Mouse (Mus musculus): ENCODE measurements around the gene Rps15a. TPM values are rescaled to one million over a fixed set of nuclear protein-coding genes. Genes with fewer than 3 reads are reported as not detected.

The Rps15a gene
- total RNA-seq (2023; ENCODE audit: inconsistent age): 2,523 to 2,648 TPM (median 2,559 TPM) in 4 replicates

DNA sequence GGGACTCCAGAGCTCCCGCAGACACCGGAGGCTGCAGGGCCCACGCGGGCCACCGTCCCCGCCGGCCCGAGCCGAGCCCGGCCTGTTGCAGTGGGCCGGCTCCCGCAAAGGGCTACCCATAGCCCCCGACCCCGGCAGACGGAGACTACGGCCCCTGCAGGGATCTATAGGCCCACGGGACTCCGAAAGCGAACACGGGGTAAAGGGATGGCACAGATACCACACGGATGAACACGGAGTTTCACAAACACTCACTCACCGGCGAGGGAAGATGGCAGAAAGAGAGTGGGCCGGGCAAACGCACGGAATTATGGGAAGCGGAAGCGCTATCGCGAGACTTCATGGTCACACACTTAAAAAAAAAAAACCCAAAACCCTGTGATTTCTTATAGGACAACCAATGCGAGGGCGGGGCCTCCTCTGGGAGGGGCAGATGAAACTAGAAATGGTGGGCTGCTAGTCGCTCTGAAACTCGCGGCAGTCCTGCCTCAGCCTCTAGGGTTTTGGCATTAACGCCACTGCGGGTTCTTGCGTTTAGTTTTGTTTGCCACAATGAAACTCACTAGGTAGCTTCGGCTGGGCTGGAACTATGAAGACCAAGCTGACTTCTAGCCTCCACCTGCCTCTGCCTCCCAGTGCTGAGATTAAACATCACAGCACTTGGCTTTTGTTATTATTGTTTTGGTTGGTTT, at the start of gene Rps15a:
TSS of gene Rps15a (minus strand) at position 312 of the 692 bp plus-strand sequence.

DNA sequence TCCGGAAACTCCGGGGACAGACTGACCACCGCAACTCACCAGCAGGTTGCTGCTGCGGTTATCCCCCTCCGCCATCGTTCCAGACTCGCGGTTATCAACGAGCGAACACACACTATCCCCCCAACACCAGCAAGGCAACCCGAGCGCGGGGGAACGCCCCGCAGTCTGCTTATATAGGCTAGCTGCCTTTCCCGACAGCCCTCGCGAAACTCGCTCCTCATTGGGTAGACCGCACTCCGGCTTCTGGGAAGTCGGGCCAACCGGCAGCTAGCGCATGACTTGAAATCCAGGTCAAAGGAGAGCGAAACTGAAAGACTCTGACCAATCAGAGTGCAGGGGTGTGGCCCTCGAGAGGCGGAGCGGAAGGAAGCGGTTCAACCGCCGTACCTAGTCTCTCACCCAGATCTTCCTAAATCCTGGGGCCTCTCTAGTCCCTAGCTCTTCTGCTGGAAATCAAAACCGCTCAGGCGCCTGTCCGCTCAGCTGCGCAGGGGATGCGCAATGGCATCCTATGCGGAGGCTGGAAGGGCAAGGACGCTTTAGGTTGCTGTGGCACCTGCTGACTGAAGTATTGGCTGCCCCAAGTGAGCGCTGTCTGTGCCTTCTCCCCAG, 13.5 kb upstream of the Rps15a start, which contains the start of gene Arl6ip1:
TSS of gene Arl6ip1 (minus strand) at position 233 of the 612 bp plus-strand sequence.

Other genes with a start within 250 kb of the Rps15a start
- gene Arl6ip1, start 13.5 kb upstream of the Rps15a start, total RNA-seq (2023; ENCODE audit: inconsistent age): 170 to 192 TPM (median 178 TPM) in 4 replicates
- gene Smg1, start 127.5 kb upstream of the Rps15a start, total RNA-seq (2023; ENCODE audit: inconsistent age): 259 to 297 TPM (median 276 TPM) in 4 replicates

All from B cell, adult (primary cell).